Mouse (Mus musculus) stomach, postnatal 0 days (tissue): Measurements from ENCODE around the gene Borcs6.

Experiments used
- CTCF ChIP-seq: IDR thresholded peaks from 2 replicates; pipeline ENCODE4 v1.5.1; 2016; ENCODE audit warnings: antibody characterized with exemption, low read depth, mild to moderate bottlenecking, moderate library complexity
- EP300 ChIP-seq: optimal IDR thresholded peaks from 2 replicates; pipeline ENCODE3; 2016; ENCODE audit warnings: antibody characterized with exemption

GRCm38 (mm10) chr11:69073065-69073888 is 13.8 kb downstream of the Borcs6 start:
- TF ChIP-seq CTCF, result peak; percentile 44
- TF ChIP-seq EP300, result peak; percentile 74
